Mouse (Mus musculus) MEL (cell line): ENCODE data around the gene Pde11a. TPM values are rescaled to one million over a fixed set of nuclear protein-coding genes. Genes with fewer than 3 reads are reported as not detected.

Experiments used
- DNase-seq: peaks from one replicate; pipeline ENCODE4 v3.0.0; 2011; ENCODE audit warnings: low read depth, low spot score
- H3K27ac ChIP-seq: 2 replicates; pipeline ENCODE4 v1.5.1; 2012; ENCODE audit warnings: low read depth, mild to moderate bottlenecking, control low read depth, low read length, moderate library complexity; ENCODE audit not compliant: control insufficient read depth
- H3K27me3 ChIP-seq, 2 experiments: fragments of 150-350 bp in 1 of 2; sonication (generic) in 1 of 2; 2 replicates each; pipeline ENCODE4 v1.6.1; 2012; ENCODE audit warnings: low read length in 2 of 2, mild to moderate bottlenecking in 2 of 2, improper control_type of control experiment in 1 of 2, moderate library complexity in 1 of 2; ENCODE audit not compliant: insufficient read depth in 2 of 2, control insufficient read depth in 1 of 2
- H3K36me3 ChIP-seq, 2 experiments: 2 replicates each; pipeline ENCODE4 v1.6.1; 2012 to 2014; ENCODE audit warnings: low read length in 2 of 2, improper control_type of control experiment in 1 of 2, inconsistent platforms in 1 of 2, mild to moderate bottlenecking in 1 of 2; ENCODE audit not compliant: insufficient read depth in 2 of 2, control insufficient read depth in 1 of 2
- H3K4me1 ChIP-seq, 2 experiments: fragments of 150-350 bp in 1 of 2; sonication (generic) in 1 of 2; 2 replicates each; pipeline ENCODE4 v1.6.1; 2012; ENCODE audit warnings: low read length in 2 of 2, improper control_type of control experiment in 1 of 2, mild to moderate bottlenecking in 1 of 2; ENCODE audit not compliant: insufficient read depth in 2 of 2, control insufficient read depth in 1 of 2
- H3K4me3 ChIP-seq, 2 experiments: fragments of 150-350 bp in 1 of 2; sonication (generic) in 1 of 2; 2 replicates each; pipeline ENCODE4 v1.5.1; 2012; ENCODE audit warnings: low read depth in 2 of 2, low read length in 2 of 2, mild to moderate bottlenecking in 2 of 2, moderate library complexity in 2 of 2, control low read depth in 1 of 2, improper control_type of control experiment in 1 of 2; ENCODE audit not compliant: control insufficient read depth in 1 of 2, insufficient read depth in 1 of 2
- H3K79me2 ChIP-seq: 2 replicates; pipeline ENCODE4 v1.6.1; 2012; ENCODE audit warnings: mild to moderate bottlenecking, low read length, moderate library complexity; ENCODE audit not compliant: control insufficient read depth, poor library complexity, insufficient read depth
- H3K9ac ChIP-seq: 2 replicates; pipeline ENCODE4 v1.6.1; 2012; ENCODE audit warnings: low read depth, mild to moderate bottlenecking, control low read depth, low read length, moderate library complexity; ENCODE audit not compliant: control insufficient read depth, poor library complexity, severe bottlenecking
- H3K9me3 ChIP-seq: fragments of 150-350 bp; sonication (generic); replicated peaks from 2 replicates; pipeline ENCODE4 v1.6.1; 2012; ENCODE audit warnings: mild to moderate bottlenecking, low read length, improper control_type of control experiment, moderate library complexity; ENCODE audit not compliant: insufficient read depth
- BHLHE40 ChIP-seq: IDR thresholded peaks from 2 replicates; pipeline ENCODE4 v1.6.1; 2012; ENCODE audit warnings: low read depth, mild to moderate bottlenecking, inconsistent platforms, low read length, improper control_type of control experiment, borderline replicate concordance
- CHD1 ChIP-seq: IDR thresholded peaks from 2 replicates; pipeline ENCODE4 v1.6.1; 2012; ENCODE audit warnings: low read depth, mild to moderate bottlenecking, inconsistent platforms, low read length, improper control_type of control experiment
- CHD2 ChIP-seq: IDR thresholded peaks from 2 replicates; pipeline ENCODE4 v1.6.1; 2011; ENCODE audit warnings: low read length, improper control_type of control experiment
- ELF1 ChIP-seq: IDR thresholded peaks from 2 replicates; pipeline ENCODE4 v1.6.1; 2014; ENCODE audit warnings: low read depth, mild to moderate bottlenecking, inconsistent platforms, low read length, improper control_type of control experiment, moderate library complexity
- ETS1 ChIP-seq: IDR thresholded peaks from 2 replicates; pipeline ENCODE4 v1.6.1; 2012; ENCODE audit warnings: low read depth, mild to moderate bottlenecking, inconsistent platforms, low read length, improper control_type of control experiment, moderate library complexity
- GATA1 ChIP-seq: IDR thresholded peaks from 2 replicates; pipeline ENCODE4 v1.6.1; 2011; ENCODE audit warnings: low read depth, low read length, improper control_type of control experiment
- JUND ChIP-seq: IDR thresholded peaks from 2 replicates; pipeline ENCODE4 v1.6.1; 2011; ENCODE audit warnings: low read depth, mild to moderate bottlenecking, improper control_type of control experiment, low read length
- KAT2A ChIP-seq: conservative IDR thresholded peaks from 2 replicates; pipeline ENCODE4 v1.6.1; 2012; ENCODE audit warnings: low read depth, low read length, improper control_type of control experiment, inconsistent platforms
- MEF2A ChIP-seq: IDR thresholded peaks from 2 replicates; pipeline ENCODE4 v1.6.1; 2014; ENCODE audit warnings: low read depth, mild to moderate bottlenecking, inconsistent platforms, low read length, improper control_type of control experiment; ENCODE audit not compliant: poor library complexity, insufficient replicate concordance, severe bottlenecking; ENCODE audit errors: extremely low read depth
- MXI1 ChIP-seq: IDR thresholded peaks from 2 replicates; pipeline ENCODE4 v1.6.1; 2011; ENCODE audit warnings: mild to moderate bottlenecking, low read depth, low read length, improper control_type of control experiment
- MYB ChIP-seq: IDR thresholded peaks from 2 replicates; pipeline ENCODE4 v1.6.1; 2011; ENCODE audit warnings: mild to moderate bottlenecking, low read depth, low read length, improper control_type of control experiment
- NELFE ChIP-seq: IDR thresholded peaks from 2 replicates; pipeline ENCODE4 v1.6.1; 2011; ENCODE audit warnings: low read depth, low read length, improper control_type of control experiment
- POLR2A ChIP-seq, 2 experiments: IDR thresholded peaks; 2 replicates each; pipeline ENCODE4 v1.6.1; 2011 to 2012; ENCODE audit warnings: low read length in 2 of 2, mild to moderate bottlenecking in 2 of 2, control low read depth in 1 of 2, improper control_type of control experiment in 1 of 2, low read depth in 1 of 2, moderate library complexity in 1 of 2; ENCODE audit not compliant: control insufficient read depth in 1 of 2, insufficient read depth in 1 of 2, poor library complexity in 1 of 2
- RAD21 ChIP-seq: IDR thresholded peaks from 2 replicates; pipeline ENCODE4 v1.6.1; 2011; ENCODE audit warnings: mild to moderate bottlenecking, low read depth, low read length, improper control_type of control experiment
- USF1 ChIP-seq: IDR thresholded peaks from 2 replicates; pipeline ENCODE4 v1.6.1; 2014; ENCODE audit warnings: low read depth, mild to moderate bottlenecking, inconsistent platforms, low read length, improper control_type of control experiment, moderate library complexity
- USF2 ChIP-seq, 2 experiments: IDR thresholded peaks; 2 replicates each; pipeline ENCODE4 v1.6.1; 2011 to 2012; ENCODE audit warnings: improper control_type of control experiment in 2 of 2, low read length in 2 of 2, borderline replicate concordance in 1 of 2, inconsistent platforms in 1 of 2, low read depth in 1 of 2, mild to moderate bottlenecking in 1 of 2; ENCODE audit not compliant: insufficient read depth in 1 of 2
- ZC3H11A ChIP-seq: IDR thresholded peaks from 2 replicates; pipeline ENCODE4 v1.6.1; 2012; ENCODE audit warnings: low read depth, mild to moderate bottlenecking, inconsistent platforms, low read length, improper control_type of control experiment
- ZKSCAN1 ChIP-seq: IDR thresholded peaks from 2 replicates; pipeline ENCODE4 v1.6.1; 2012; ENCODE audit warnings: low read depth, mild to moderate bottlenecking, inconsistent platforms, low read length, improper control_type of control experiment, moderate library complexity
- polyA plus RNA-seq, 2 experiments: library from polyadenylated mRNA; stranded (reverse) in 1 of 2; unstranded in 1 of 2; fragments of >175 nt in 1 of 2; fragments of >200 nt in 1 of 2; gene quantifications; 2 replicates each; pipeline versions ENCODE4 v1.2.1 to v1.2.4; 2012; ENCODE audit warnings: low replicate concordance in 2 of 2, low read depth in 1 of 2; ENCODE audit not compliant: insufficient read length in 2 of 2, insufficient read depth in 1 of 2, missing spikeins in 1 of 2
- total RNA-seq: library from RNA; depleted of rRNA; stranded (reverse); fragments of 300-350 nt; gene quantifications from 2 replicates; pipeline ENCODE4 v1.2.3, GENCODE M21; 2012

Gene Pde11a
- total and polyA plus RNA-seq, 3 experiments, result not detected

GRCm38 (mm10) chr2:76030080-76030479 lies 308.5 kb downstream of the Pde11a start:
- Histone ChIP-seq H3K27me3 (peaks cover 2 to 6% of the 10 kb centered on the region in 2 experiments; a peak in 3 of 4 replicates), H3K79me2 (no peaks in the 10 kb centered on the region), H3K9ac (no peak overlapping the region), H3K4me3 (no peak overlapping the region), H3K9me3 (no peaks in the 10 kb centered on the region), H3K27ac (no peak overlapping the region), H3K36me3 (no peaks in the 10 kb centered on the region), H3K4me1 (no peaks in the 10 kb centered on the region)
- TF ChIP-seq NELFE, result no peak
- TF ChIP-seq BHLHE40, result no peak
- no peak for TF ChIP-seq RAD21
- no peak for TF ChIP-seq CHD2
- no peak for TF ChIP-seq ETS1
- no peak for TF ChIP-seq ZKSCAN1
- TF ChIP-seq USF1, result no peak
- TF ChIP-seq MEF2A, result no peak
- no peak for TF ChIP-seq GATA1
- TF ChIP-seq MYB, result no peak
- TF ChIP-seq CHD1, result no peak
- no peak for TF ChIP-seq POLR2A (IDR thresholded peaks at IDR 0.05; ENCODE audit: control insufficient read depth in 1 of 2, insufficient read depth in 1 of 2, low read depth in 1 of 2, low read length in 2 of 2, poor library complexity in 1 of 2)
- no peak for TF ChIP-seq KAT2A
- no peak for TF ChIP-seq USF2 (IDR thresholded peaks at IDR 0.05; ENCODE audit: borderline replicate concordance in 1 of 2, insufficient read depth in 1 of 2, low read depth in 1 of 2, low read length in 2 of 2)
- no peak for TF ChIP-seq JUND
- TF ChIP-seq ELF1, result no peak
- TF ChIP-seq ZC3H11A, result no peak
- no peak for DNase-seq

GRCm38 (mm10) chr2:76029081-76029901 lies 309.3 kb downstream of the Pde11a start:
- no peak for TF ChIP-seq MXI1
- TF ChIP-seq USF2 (IDR thresholded peaks at IDR 0.05; ENCODE audit: borderline replicate concordance in 1 of 2, insufficient read depth in 1 of 2, low read depth in 1 of 2, low read length in 2 of 2), result no peak
- no peak overlapping the region for H3K4me3 ChIP-seq
- no peak overlapping the region for H3K27ac ChIP-seq
- H3K79me2 ChIP-seq, result no peaks in the 10 kb centered on the region
- H3K9me3 ChIP-seq, result no peaks in the 10 kb centered on the region
- H3K4me1 ChIP-seq, result no peaks in the 10 kb centered on the region
- peaks cover 2 to 4% of the 10 kb centered on the region in 2 experiments; a peak in 2 of 4 replicates for H3K27me3 ChIP-seq
- no peak overlapping the region for H3K9ac ChIP-seq
- no peaks in the 10 kb centered on the region for H3K36me3 ChIP-seq
- DNase-seq, result no peak
